Mouse (Mus musculus) cerebellum, adult 9-11 months (tissue): ENCODE measurements around the gene C2cd4b.

Experiments
- DNase-seq: peaks from one replicate; pipeline ENCODE4 v3.0.0; 2022

Gene C2cd4b

DNA sequence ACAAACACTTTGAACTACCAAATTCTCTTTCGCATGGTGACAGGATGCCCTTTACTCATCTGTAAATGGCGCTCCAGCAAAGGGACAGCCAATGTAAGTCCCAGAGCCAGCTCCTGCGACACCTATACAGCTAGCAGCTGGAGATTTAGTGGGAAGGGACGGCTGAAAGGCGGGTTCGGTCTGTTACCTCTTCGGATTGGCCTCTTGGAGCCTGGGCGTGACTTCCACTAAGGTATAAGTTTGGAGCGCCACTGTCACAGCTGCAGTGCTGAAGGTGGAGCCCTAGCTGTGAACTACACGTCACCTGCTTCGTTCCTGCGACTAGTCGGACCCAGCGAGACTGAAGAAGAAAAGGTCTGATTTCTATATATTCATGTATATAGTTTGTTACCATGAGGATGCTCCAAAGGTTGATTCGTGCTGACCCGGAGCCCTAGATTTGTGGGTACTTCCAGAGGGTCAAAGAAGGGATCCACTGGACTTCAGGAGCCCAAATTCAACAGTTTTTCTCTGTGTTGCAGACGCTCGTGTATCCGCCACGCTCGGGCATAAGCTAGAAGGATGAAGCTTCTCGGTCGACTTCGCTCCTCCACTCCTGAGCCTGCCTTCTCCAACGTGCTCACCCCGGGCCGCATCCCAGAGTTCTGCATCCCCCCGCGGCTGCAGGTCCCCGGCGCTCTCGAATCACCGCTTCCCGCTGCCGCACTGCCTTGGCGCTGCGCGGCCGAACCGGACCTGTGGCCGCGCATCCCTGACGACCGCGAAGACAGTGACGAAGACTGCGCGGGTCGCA lies at the start of gene C2cd4b:
C2cd4b (plus strand) TSS at position 275 of the 793 bp plus-strand sequence.
- peak; percentile 28 for DNase-seq

DNA sequence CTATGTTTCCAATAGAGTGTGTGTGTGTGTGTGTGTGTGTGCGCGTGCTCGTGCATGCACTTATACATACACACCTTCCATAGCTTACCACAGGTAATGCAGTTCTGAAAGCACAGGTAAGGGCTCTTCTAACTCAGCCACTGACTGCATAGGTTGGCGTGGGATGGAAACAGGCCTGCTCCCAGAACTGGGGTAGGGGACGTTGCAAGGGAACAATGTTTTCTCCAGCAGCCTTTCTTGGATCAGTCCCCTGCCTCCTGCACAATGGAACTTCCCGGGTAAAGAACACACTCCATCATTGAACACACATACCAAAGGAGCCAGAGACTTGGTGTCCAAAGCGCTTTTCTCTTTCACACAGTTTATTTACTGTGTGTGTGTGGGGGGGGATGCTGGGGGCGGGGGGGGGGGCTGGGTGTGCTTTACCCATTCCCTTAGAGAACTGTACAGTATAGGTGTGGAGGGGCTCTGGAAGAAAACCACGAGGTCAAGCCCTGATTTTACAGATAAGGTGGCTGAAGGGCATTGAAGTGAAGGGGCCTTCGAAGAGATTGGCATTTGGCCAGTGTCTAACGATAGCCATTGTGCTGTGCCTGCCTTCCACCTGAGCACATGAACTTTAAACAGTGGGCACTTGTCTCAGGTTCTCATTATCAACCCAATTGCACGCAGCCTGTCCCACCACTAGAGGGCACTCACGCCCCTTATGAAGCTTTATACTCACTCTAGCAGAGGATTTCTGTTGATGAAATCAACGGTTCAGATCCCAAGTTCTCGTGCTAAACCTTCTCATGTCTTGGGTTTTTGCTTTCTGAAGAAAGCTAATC lies 48.0 kb upstream of the C2cd4b start:
- DNase-seq: peak; percentile 24

- no peak for DNase-seq
Measured at GRCm38 (mm10) chr9:67712146-67712545, 47.1 kb upstream of the C2cd4b start.

GRCm38 (mm10) chr9:67717081-67717480 lies 42.2 kb upstream of the C2cd4b start:
- no peak for DNase-seq

DNA sequence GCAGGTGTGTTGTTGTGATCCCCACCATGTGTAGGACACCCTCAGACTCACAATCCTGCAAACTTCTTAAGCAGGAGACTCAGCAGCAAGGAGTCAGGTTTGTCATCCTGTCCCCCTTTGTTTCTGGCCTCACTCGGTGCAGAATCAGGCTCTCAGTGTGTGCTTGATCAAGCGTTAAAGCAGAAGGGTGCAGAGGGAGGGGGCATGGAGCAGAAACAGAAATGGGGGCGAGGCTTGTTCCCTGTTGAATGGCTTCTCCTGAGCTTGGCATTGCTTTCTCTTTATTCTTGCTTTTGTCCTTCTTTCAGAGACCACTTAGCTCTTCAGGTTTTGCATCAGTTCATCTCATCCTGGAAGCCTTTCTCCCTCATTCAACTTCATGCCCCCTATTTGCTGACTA lies 40.6 kb upstream of the C2cd4b start:
- no peak for DNase-seq

GRCm38 (mm10) chr9:67720150-67720549 lies 39.1 kb upstream of the C2cd4b start:
- no peak for DNase-seq

GRCm38 (mm10) chr9:67722378-67722777 lies 36.9 kb upstream of the C2cd4b start:
- no peak for DNase-seq

DNA sequence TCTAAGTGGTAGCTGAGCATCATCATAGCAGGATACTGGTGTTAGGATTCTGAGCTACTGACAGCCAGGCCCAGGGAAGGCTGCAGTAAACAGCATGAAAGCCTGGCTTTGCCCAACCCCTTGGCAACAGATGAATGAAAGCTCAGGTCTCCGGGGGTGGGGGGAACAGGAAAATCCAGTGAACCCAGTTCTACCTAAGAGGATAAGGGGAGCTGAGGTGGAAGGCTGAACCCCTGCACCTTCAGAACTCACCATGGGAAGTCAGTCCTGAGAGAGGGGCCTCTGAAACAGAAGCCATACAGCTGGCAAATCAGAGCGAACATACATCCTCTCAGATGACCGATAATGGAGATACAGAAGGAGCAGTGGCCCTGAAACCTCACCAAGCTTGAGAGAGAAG lies 34.0 kb upstream of the C2cd4b start:
- no peak for DNase-seq

GRCm38 (mm10) chr9:67733716-67734115 lies 25.5 kb upstream of the C2cd4b start:
- DNase-seq: no peak

DNA sequence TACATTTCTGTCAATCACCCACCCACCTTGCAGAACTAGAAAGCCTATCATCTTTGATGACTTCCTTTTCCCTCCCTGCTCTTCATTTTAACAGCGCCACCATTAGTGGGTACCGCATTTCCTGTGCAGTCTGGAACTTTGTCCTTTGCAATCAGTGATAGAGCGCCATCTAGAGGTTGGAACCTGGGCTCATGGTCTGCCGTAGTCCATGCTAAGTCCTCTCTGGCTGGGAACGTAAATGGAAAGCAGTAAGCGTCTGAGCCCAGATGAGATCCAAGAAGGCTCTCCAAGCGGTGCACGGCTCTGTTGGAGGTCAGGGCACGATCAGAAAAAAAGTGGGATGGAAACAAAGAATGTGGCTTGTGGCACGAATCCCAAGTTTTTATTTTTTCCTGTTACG lies 23.8 kb upstream of the C2cd4b start:
- DNase-seq: peak; percentile 9

GRCm38 (mm10) chr9:67741256-67741655 lies 18.0 kb upstream of the C2cd4b start:
- no peak for DNase-seq

GRCm38 (mm10) chr9:67753411-67754182 lies 5.6 kb upstream of the C2cd4b start:
- no peak for DNase-seq

DNA sequence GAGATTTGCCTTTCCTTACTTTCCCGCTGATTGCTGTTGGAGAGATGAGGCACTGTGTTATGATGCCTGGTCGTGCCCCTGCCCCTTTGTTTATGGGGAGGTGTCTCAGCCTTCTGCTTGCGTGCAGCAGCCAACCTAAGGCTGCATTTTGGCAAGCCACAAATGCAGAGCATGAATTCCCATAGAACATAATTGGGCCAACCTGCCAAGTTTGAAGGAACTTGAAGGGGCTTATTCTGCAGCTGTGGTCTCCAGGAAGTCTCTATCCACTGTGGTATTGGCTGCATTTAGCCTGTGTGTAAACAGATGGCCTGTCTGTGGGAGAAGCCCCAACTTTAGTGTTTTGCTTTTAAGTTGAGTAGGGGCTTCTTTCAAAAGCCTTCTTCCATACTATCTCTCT lies 4.5 kb upstream of the C2cd4b start:
- DNase-seq: no peak

- DNase-seq: peak; percentile 65
Measured at GRCm38 (mm10) chr9:67758686-67759085, 551 bp upstream of the C2cd4b start.

DNA sequence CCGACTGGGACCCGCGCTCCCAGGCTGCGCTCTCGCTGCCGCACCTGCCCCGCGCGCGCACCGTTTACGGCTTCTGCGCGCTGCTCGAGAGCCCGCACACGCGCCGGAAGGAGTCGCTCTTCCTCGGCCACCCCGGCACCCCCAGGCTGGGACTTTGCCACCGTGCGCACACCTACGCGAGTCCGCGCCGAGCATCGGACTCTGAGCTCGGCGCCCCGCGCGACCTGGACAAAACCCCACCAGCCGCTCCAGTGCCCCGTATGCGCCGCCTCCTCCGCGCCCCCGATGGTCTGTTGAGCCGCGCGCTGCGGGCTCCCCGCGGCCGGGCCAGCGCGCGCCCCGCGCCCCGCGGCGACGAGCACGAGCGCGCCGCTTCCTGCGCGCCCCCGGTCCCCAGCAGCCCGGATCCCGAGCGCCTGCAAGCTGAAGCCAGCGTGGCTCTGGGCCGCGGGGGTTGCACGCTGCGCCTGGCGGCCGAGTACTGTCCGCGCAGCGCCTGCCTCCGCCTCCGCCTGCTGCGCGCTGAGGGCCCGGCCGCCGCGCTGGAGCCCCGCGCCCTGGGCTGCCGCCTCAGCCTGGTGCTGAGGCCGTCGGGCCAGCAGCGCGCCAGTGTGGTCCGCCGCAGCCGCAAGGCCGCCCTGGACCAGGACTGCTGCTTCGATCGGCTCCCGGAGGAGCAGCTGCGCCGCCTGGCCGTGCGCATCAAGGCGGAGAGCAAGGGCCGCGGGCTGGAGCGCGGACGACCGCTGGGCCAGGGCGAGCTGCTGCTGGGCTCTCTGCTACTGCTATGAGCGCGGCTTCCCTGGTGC lies 923 bp downstream of the C2cd4b start:
- peak; percentile 82 for DNase-seq

GRCm38 (mm10) chr9:67760991-67761390 lies 1.8 kb downstream of the C2cd4b start:
- DNase-seq: no peak

DNA sequence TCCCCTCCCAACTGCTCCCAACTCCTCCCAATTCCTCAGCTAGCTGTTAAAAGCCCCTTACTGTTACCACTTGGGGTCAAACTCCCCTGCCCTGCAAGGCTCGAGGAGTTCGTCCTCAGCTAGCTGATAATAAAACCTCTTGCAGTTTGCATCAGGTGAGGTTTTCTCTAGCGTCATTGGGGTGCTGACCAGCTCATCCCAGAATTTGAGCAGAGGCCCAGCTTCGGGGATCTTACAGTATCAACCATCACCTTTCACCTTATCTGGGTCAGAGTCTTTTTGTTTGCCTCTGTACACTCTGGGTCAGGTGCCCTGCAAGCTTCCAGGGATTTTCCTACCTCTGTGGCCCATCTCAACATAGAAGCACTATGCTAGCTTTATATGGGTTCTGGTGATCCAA lies 4.1 kb downstream of the C2cd4b start:
- DNase-seq: no peak

DNA sequence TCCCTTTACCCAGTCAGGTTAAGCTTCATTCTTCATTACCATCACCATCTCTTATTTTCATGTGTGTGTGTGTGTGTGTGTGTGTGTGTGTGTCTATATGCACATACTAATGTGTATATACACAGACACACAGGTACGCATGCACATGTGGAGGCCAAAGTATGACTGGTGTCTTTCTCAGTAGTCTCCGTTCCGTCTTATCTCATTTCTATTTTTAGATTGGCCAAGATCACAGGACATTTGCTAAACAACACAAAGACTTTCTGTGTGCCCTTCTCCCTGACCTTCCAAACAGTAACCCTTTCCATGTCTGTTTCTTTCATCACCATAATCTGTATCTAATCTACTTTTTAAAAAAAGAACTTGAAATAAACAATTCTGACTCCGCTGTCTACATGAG lies 7.2 kb downstream of the C2cd4b start:
- DNase-seq: no peak

DNA sequence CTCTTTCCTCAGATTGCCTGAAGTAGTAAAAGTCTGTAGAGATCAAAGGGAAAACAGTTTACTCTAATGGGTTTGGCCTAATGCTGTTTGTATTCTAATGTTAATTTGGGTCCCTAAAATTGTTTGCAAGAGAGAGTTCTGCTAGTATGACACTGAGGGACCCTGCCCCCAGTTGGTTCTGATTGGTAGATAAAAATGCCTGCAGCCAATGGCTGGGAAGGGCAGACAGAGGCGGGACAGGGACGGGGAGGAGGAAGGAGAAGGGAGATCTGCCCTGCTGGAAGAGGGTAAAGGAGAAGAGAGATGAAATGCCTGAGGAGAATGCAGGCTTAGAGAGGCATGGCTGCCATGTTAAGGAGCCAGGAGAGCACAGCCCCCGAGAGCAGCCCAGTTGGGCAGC lies 7.7 kb downstream of the C2cd4b start:
- no peak for DNase-seq

GRCm38 (mm10) chr9:67768843-67769242 lies 9.6 kb downstream of the C2cd4b start:
- no peak for DNase-seq

DNA sequence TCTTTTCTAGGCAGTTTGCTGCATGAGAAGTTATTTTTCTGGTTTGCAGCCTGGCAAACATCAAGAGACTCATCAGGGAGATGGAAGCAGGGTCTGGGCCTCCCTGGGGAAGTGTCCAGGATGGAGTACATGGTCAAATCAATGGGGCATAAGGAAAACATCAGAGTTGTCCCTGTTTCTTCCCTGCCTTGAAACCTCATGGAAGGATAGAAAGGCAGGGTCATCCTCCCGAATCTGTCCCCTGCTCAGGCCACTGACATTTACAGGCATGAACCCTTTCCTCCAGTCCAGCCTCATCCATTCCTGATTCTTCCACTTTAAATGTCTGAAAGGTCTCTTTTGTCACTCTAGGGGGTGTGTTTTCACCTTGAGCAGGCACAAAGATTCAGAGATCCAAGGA lies 10.2 kb downstream of the C2cd4b start:
- no peak for DNase-seq

- no peak for DNase-seq
Measured at GRCm38 (mm10) chr9:67771293-67771692, 12.1 kb downstream of the C2cd4b start.

DNA sequence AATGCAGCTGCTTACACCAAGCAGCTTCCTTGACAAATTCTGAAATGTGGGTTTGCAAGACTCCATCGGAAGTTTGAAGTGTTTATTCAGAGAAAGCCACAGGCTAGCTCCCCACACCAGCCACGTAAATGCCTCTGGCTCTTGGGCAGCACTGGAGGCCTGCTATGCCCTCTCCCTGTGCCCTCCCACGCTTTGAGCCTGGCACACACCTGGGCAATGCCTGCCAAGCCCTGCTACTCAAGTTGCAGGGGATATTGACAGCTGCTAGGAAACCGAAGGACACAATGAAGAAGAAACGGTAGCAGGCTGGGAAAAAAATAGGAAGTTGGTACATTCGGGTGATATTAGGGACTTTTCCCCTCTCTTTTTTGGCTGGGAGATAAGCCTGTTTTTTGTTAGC lies 15.0 kb downstream of the C2cd4b start:
- DNase-seq: no peak
